Mouse (Mus musculus) hindbrain, embryonic 10.5 days (tissue): ENCODE measurements around the gene Ube2e1. TPM values are rescaled to one million over a fixed set of nuclear protein-coding genes. Genes with fewer than 3 reads are reported as not detected.
A peak's percentile ranks its signal among the peaks of the same experiment; 100 is the strongest.

Source experiments
- DNase-seq: peaks from one replicate; pipeline ENCODE4 v3.0.0-alpha.2; 2017; ENCODE audit warnings: low spot score
- H3K27ac ChIP-seq: fragments of 300-500 bp; sonication (generic); 2 replicates; pipeline ENCODE4 v1.5.1; 2016; ENCODE audit warnings: mild to moderate bottlenecking, moderate library complexity
- H3K27me3 ChIP-seq: fragments of 300-500 bp; sonication (generic); 2 replicates; pipeline ENCODE4 v1.6.1; 2016; ENCODE audit warnings: mild to moderate bottlenecking; ENCODE audit not compliant: poor library complexity, insufficient read depth, severe bottlenecking
- H3K36me3 ChIP-seq: fragments of 300-500 bp; sonication (generic); 2 replicates; pipeline ENCODE4 v1.6.1; 2016; ENCODE audit warnings: mild to moderate bottlenecking, moderate library complexity
- H3K4me1 ChIP-seq: fragments of 300-500 bp; sonication (generic); replicated peaks from 2 replicates; pipeline ENCODE4 v1.6.1; 2016; ENCODE audit warnings: mild to moderate bottlenecking
- H3K4me3 ChIP-seq: fragments of 300-500 bp; sonication (generic); 2 replicates; pipeline ENCODE4 v1.5.1; 2016; ENCODE audit warnings: mild to moderate bottlenecking, moderate library complexity
- H3K9me3 ChIP-seq: fragments of 300-500 bp; sonication (generic); 2 replicates; pipeline ENCODE4 v1.6.1; 2016; ENCODE audit warnings: mild to moderate bottlenecking, moderate library complexity
- whole genome bisulfite sequencing: fragments of 180-500 bp; shearing (Covaris S2); methylation state at CpG from one replicate; pipeline ENCODE4 v1.1.7; 2016; 5-methylcytosine and 5-hydroxymethylcytosine counted together
- polyA plus RNA-seq: library from polyadenylated mRNA; unstranded; fragments of >200 nt; fragmentation: Nextera tagmentation; extraction: Ambion mirVana; gene quantifications from 2 replicates; pipeline ENCODE4 v1.2.1, GENCODE M21; 2016

Ube2e1 gene
- polyA plus RNA-seq, 1 experiment from 2014 or later = 166 TPM

DNA sequence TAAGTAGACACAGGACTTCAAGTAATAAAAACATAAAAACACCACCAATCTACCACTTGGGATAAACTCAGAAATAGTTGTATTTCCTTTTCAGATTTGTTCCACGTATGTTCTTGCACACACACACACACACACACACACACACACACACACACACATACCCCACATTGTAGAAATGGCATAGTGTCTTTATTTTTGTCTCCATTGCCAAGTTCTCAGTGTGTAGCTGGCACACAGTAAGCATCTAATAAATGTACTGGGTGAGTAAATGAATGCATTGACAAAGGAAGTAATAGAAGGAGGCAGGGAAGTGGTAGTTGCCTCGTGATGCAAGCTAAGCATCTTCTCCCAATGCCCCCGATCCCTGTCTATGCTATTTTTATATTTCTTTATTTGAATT is 21.3 kb upstream of the Ube2e1 start:
- DNase-seq = no peak
- WGBS = 86% methylated on average over 3 of the region's 3 CpGs
- no peaks in the 10 kb centered on the region for H3K27me3 ChIP-seq
- no peaks in the 10 kb centered on the region; the same call in 1 of the 2 replicates for H3K4me1 ChIP-seq
- no peak overlapping the region for H3K27ac ChIP-seq
- no peak overlapping the region for H3K4me3 ChIP-seq
- no peaks in the 10 kb centered on the region for H3K9me3 ChIP-seq
- H3K36me3 ChIP-seq = no peaks in the 10 kb centered on the region

GRCm38 (mm10) chr14:18350680-18351079 is 19.0 kb upstream of the Ube2e1 start:
- 76% methylated on average over 1 of the region's 1 CpGs for WGBS
- Histone ChIP-seq H3K27ac (no peak overlapping the region), H3K36me3 (no peaks in the 10 kb centered on the region), H3K27me3 (no peaks in the 10 kb centered on the region), H3K4me1 (no peaks in the 10 kb centered on the region; the same call in 1 of the 2 replicates), H3K4me3 (no peak overlapping the region), H3K9me3 (no peaks in the 10 kb centered on the region)
- DNase-seq = no peak

GRCm38 (mm10) chr14:18349871-18350270 is 18.2 kb upstream of the Ube2e1 start:
- H3K27ac ChIP-seq = no peak overlapping the region
- no peaks in the 10 kb centered on the region for H3K9me3 ChIP-seq
- H3K27me3 ChIP-seq = no peaks in the 10 kb centered on the region
- no peak overlapping the region for H3K4me3 ChIP-seq
- no peaks in the 10 kb centered on the region for H3K36me3 ChIP-seq
- WGBS = 59% methylated on average over 5 of the region's 5 CpGs
- no peaks in the 10 kb centered on the region; the same call in 1 of the 2 replicates for H3K4me1 ChIP-seq
- no peak for DNase-seq

GRCm38 (mm10) chr14:18343589-18343988 is 11.9 kb upstream of the Ube2e1 start:
- 0 out of 2 replicates have a peak, but pooled peaks cover 4% of the 10 kb centered on the region for H3K4me1 ChIP-seq
- no peak overlapping the region for H3K27ac ChIP-seq
- no peak for DNase-seq
- no peaks in the 10 kb centered on the region for H3K27me3 ChIP-seq
- H3K4me3 ChIP-seq = no peak overlapping the region
- 81% methylated on average over 4 of the region's 4 CpGs for WGBS
- no peaks in the 10 kb centered on the region for H3K36me3 ChIP-seq
- H3K9me3 ChIP-seq = no peaks in the 10 kb centered on the region

DNA sequence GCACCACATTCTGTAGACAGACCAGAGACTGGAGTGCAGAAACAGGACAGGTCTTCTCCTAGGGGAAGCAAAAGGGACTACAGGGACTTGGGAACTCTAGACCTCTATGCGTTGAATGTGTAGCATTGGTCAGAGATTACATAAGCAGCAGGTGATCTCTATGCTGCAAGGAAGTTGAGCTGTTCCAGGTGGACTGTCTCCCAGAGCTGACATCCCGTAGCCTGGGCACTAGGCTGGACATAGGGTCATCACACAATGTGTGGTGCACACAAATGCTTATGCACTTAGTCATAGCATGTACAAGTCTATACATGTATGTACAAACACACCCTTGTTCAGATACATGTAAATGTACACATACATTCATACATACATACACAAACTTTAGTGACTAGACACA is 11.1 kb upstream of the Ube2e1 start:
- Histone ChIP-seq H3K4me3 (no peak overlapping the region), H3K27me3 (no peaks in the 10 kb centered on the region), H3K36me3 (no peaks in the 10 kb centered on the region), H3K9me3 (no peaks in the 10 kb centered on the region), H3K27ac (no peak overlapping the region), H3K4me1 (0 out of 2 replicates have a peak, but pooled peaks cover 4% of the 10 kb centered on the region)
- no peak for DNase-seq
- WGBS = 90% methylated on average over 2 of the region's 2 CpGs

GRCm38 (mm10) chr14:18341088-18341487 is 9.4 kb upstream of the Ube2e1 start:
- 89% methylated on average over 3 of the region's 3 CpGs for WGBS
- no peak overlapping the region for H3K27ac ChIP-seq
- no peaks in the 10 kb centered on the region for H3K9me3 ChIP-seq
- H3K27me3 ChIP-seq = no peaks in the 10 kb centered on the region
- no peaks in the 10 kb centered on the region for H3K36me3 ChIP-seq
- DNase-seq = no peak
- no peak overlapping the region for H3K4me3 ChIP-seq
- 0 out of 2 replicates have a peak, but pooled peaks cover 4% of the 10 kb centered on the region for H3K4me1 ChIP-seq

DNA sequence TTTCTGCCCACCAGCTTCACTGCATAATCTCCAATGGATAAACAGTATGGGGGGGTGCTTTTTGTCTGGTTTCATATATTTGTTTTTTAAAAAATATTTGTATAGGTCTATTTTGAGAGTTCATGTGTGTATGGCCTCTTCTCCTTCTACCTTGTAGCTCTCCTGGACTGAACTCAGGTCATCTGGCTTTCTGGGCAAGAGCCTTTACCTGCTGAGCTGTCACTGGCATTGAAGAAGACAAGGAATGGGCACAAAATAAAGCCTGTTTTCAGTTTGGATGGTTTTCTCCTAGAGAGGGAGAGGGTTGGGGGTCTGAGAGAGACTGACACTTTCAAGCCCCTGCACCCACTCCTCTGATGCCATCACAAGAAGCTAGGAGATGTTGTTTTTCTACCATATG is 4.4 kb upstream of the Ube2e1 start:
- Histone ChIP-seq H3K9me3 (0 out of 2 replicates have a peak, but pooled peaks cover 3% of the 10 kb centered on the region), H3K27me3 (no peaks in the 10 kb centered on the region), H3K4me1 (peaks cover 4% of the 10 kb centered on the region; the same call in 1 of the 2 replicates), H3K36me3 (no peaks in the 10 kb centered on the region), H3K27ac (no peak overlapping the region), H3K4me3 (no peak overlapping the region)
- DNase-seq = no peak

GRCm38 (mm10) chr14:18330789-18331692 is 618 bp downstream of the Ube2e1 start:
- Histone ChIP-seq H3K4me3 (peak overlapping the region; percentile 89), H3K36me3 (peaks cover 8% of the 10 kb centered on the region), H3K27me3 (no peaks in the 10 kb centered on the region), H3K4me1 (peaks cover 38% of the 10 kb centered on the region), H3K27ac (peak overlapping the region; percentile 96), H3K9me3 (0 out of 2 replicates have a peak, but pooled peaks cover 3% of the 10 kb centered on the region)
- WGBS = 2% methylated on average over 99 of the region's 99 CpGs
- peak; percentile 64 for DNase-seq

GRCm38 (mm10) chr14:18326968-18327672 is 4.5 kb downstream of the Ube2e1 start:
- Histone ChIP-seq H3K4me1 (peaks cover 38% of the 10 kb centered on the region), H3K27ac (peak overlapping the region; percentile 95), H3K9me3 (0 out of 2 replicates have a peak, but pooled peaks cover 3% of the 10 kb centered on the region), H3K27me3 (no peaks in the 10 kb centered on the region), H3K4me3 (peak overlapping the region; percentile 66), H3K36me3 (peaks cover 15% of the 10 kb centered on the region)
- WGBS = under 1% methylated on average over 31 of the region's 37 CpGs
- DNase-seq = peak; percentile 75

DNA sequence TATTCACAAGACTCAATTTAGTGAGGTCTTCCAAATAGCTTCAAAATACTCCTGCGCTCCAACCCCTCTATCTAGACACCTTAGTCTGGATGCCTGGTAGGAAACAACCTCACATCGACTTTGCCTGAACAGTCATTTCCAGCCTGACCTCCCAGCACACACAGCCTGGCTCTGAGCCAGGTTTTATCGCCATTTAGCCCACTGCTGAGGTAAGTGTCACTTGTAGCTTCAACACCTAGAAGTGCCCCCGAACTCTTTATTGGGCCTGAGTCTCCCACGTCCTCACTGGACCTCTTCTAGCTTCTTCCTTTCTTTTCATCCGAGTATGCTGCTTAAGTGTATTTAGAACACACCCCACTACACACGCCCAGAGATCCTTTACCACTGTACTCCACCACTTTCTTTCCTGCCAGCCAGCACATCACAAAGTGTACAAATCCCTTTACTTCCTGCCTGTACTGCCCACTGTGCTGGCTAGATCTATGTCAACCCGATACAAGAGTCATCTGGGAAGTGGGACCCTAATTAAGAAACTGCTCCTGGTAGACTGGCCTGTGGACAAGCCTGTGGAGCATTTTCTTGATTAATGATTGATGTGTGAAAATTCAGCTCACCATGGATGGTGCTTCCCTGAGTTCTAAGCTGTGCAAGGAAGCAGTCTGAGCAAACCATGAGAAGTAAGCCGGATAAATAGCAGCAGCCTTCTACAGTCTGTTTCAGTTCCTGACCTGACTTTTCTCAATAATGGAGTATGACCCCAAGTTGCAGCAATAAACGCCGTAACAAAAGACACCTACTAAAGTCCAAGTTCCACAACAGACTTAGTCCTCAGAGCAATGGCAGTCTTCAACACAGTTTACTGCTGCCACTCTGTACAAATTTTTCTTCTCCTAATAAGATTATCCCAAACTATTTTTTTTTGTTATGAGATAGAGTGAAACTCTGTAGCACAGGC is 13.9 kb downstream of the Ube2e1 start:
- Histone ChIP-seq H3K27me3 (no peaks in the 10 kb centered on the region), H3K4me1 (no peaks in the 10 kb centered on the region), H3K4me3 (no peak overlapping the region), H3K27ac (no peak overlapping the region), H3K36me3 (peaks cover 25% of the 10 kb centered on the region), H3K9me3 (no peaks in the 10 kb centered on the region)
- DNase-seq = no peak
- WGBS = 91% methylated on average over 11 of the region's 11 CpGs

- Histone ChIP-seq H3K36me3 (peaks cover 25% of the 10 kb centered on the region), H3K27ac (no peak overlapping the region), H3K9me3 (no peaks in the 10 kb centered on the region), H3K27me3 (no peaks in the 10 kb centered on the region), H3K4me3 (no peak overlapping the region), H3K4me1 (no peaks in the 10 kb centered on the region)
- WGBS = 96% methylated on average over 5 of the region's 5 CpGs
- DNase-seq = no peak
Observed at GRCm38 (mm10) chr14:18304165-18304564, 27.5 kb downstream of the Ube2e1 start.

- Histone ChIP-seq H3K27ac (no peak overlapping the region), H3K4me1 (no peaks in the 10 kb centered on the region), H3K36me3 (peaks cover 31% of the 10 kb centered on the region), H3K27me3 (no peaks in the 10 kb centered on the region), H3K4me3 (no peak overlapping the region), H3K9me3 (no peaks in the 10 kb centered on the region)
- WGBS = 90% methylated on average over 4 of the region's 4 CpGs
- DNase-seq = no peak
Observed at GRCm38 (mm10) chr14:18303262-18303661, 28.4 kb downstream of the Ube2e1 start.
